Mouse (Mus musculus): ENCODE data around the gene Fbxo10. TPM values are rescaled to one million over a fixed set of nuclear protein-coding genes. Genes with fewer than 3 reads are reported as not detected.
"Not testable (repeated sequence)": the region's sequence is repeated elsewhere in the genome, so short reads cannot be mapped to it uniquely, and the experiment has no call there.

Gene Fbxo10
- polyA plus RNA-seq, 1 experiment from 2014 or later, result 13.9 TPM

- not testable (repeated sequence) for H3K9ac ChIP-seq, H3K9me3 ChIP-seq
- peaks cover 18% of the 10 kb centered on the region for H3K4me1 ChIP-seq
Measured at GRCm38 (mm10) chr4:45081041-45081440, 3.4 kb downstream of the Fbxo10 start.

GRCm38 (mm10) chr4:45073544-45073943 is 10.9 kb downstream of the Fbxo10 start:
- no peak overlapping the region for H3K4me2 ChIP-seq
- no peak overlapping the region for H3K9ac ChIP-seq
- H3K4me3 ChIP-seq, result no peak overlapping the region
- H3K36me3 ChIP-seq, result no peaks in the 10 kb centered on the region
- H3K4me1 ChIP-seq, result no peaks in the 10 kb centered on the region
- H3K9me3 ChIP-seq, result no peaks in the 10 kb centered on the region
- no peaks in the 10 kb centered on the region for H3K27me3 ChIP-seq
- ATAC-seq (ENCODE audit: borderline replicate concordance, extremely low read depth, low FRiP score, low TSS enrichment), result no peak
- 78% methylated on average over 6 of the region's 6 CpGs for WGBS
- H3K27ac ChIP-seq, result no peak overlapping the region

More at GRCm38 (mm10) chr4:45081041-45081440, 3.4 kb downstream of the Fbxo10 start:
- not testable (repeated sequence) for H3K27me3 ChIP-seq; H3K4me3 ChIP-seq; H3K27ac ChIP-seq; H3K36me3 ChIP-seq; H3K4me2 ChIP-seq; ATAC-seq (ENCODE audit: borderline replicate concordance, extremely low read depth, low FRiP score, low TSS enrichment)
- WGBS, result 93% methylated on average over 4 of the region's 4 CpGs

DNA sequence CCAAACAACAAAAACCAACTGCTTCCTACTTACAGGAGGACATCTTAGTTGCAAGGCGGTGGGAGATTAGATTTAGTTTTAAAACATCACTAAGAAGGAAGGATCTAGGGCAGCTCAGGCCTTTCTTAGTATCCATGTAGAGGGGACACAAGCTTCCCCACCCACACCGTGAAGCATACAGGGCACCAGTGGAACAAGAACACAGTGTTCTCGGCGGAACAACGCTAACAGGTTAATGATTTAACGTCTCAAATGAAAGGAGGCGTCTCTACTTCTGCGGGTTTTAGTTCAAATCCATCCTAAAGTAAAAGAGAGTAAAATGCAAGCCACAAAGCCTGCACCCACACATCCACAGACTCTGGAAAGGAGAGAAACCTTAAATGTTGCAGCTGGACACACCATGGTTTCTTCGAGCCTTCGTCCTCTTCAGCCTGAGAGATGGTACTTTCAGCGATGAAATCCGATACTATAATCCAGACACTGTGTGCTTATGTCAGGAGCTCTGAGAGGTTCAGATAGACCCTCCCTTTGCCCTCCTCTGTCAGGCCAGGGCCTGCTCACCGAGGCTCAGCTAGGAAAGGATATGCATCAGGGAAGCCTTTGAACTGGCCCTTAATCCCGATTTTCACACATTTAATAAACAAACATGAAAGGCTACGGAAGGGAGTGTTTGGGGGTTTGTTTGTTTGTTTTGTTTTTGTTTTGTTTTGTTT is 12.0 kb downstream of the Fbxo10 start:
- ATAC-seq (ENCODE audit: borderline replicate concordance, extremely low read depth, low FRiP score, low TSS enrichment), result no peak
- WGBS, result 56% methylated on average over 15 of the region's 15 CpGs
- H3K4me3 ChIP-seq, result no peak overlapping the region

DNA sequence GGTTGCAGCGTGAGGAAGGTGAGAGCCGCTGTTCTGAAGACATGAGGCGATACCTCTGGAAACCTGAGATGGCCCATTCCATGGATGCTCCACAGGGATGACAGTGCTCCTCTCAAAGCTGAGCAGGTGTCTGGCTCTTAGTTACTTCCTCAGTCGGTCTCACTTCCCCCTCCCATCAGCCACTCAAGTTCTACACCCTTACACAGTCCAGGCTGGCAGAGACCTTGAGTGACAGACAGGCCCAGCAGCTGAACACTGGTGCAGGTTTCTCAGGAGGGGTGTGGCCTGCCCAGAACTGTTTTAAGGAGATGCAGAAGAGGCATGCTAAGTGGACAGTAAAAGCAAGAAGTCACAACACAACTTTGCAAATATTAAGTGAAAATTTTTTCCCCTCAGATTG is 16.7 kb downstream of the Fbxo10 start:
- Histone ChIP-seq H3K4me3 (no peak overlapping the region), H3K4me2 (no peak overlapping the region), H3K36me3 (no peaks in the 10 kb centered on the region), H3K9ac (no peak overlapping the region), H3K27ac (no peak overlapping the region), H3K4me1 (no peaks in the 10 kb centered on the region), H3K9me3 (no peaks in the 10 kb centered on the region), H3K27me3 (no peaks in the 10 kb centered on the region)
- ATAC-seq (ENCODE audit: borderline replicate concordance, extremely low read depth, low FRiP score, low TSS enrichment), result no peak
- 74% methylated on average over 4 of the region's 4 CpGs for whole genome bisulfite sequencing

More for the DNA sequence above, 12.0 kb downstream of the Fbxo10 start:
- Histone ChIP-seq H3K9me3 (no peaks in the 10 kb centered on the region), H3K36me3 (no peaks in the 10 kb centered on the region), H3K4me1 (no peaks in the 10 kb centered on the region), H3K27ac (no peak overlapping the region), H3K9ac (no peak overlapping the region), H3K4me2 (no peak overlapping the region), H3K27me3 (no peaks in the 10 kb centered on the region)

- H3K4me3 ChIP-seq, result no peak overlapping the region
- H3K4me2 ChIP-seq, result no peak overlapping the region
- WGBS, result 40% methylated on average over 2 of the region's 2 CpGs
- H3K27ac ChIP-seq, result no peak overlapping the region
- H3K9ac ChIP-seq, result no peak overlapping the region
- no peaks in the 10 kb centered on the region for H3K9me3 ChIP-seq
- H3K4me1 ChIP-seq, result no peaks in the 10 kb centered on the region
- no peaks in the 10 kb centered on the region for H3K27me3 ChIP-seq
- no peak for ATAC-seq (ENCODE audit: borderline replicate concordance, extremely low read depth, low FRiP score, low TSS enrichment)
- peaks cover 3% of the 10 kb centered on the region; the same call in 1 of the 2 replicates for H3K36me3 ChIP-seq
Measured at GRCm38 (mm10) chr4:45066036-45066730, 18.2 kb downstream of the Fbxo10 start.

GRCm38 (mm10) chr4:45064577-45064976 is 19.8 kb downstream of the Fbxo10 start:
- Histone ChIP-seq H3K9me3 (no peaks in the 10 kb centered on the region), H3K36me3 (peaks cover 12% of the 10 kb centered on the region; the same call in 1 of the 2 replicates), H3K4me2 (no peak overlapping the region), H3K4me1 (no peaks in the 10 kb centered on the region), H3K27me3 (no peaks in the 10 kb centered on the region), H3K4me3 (no peak overlapping the region), H3K9ac (no peak overlapping the region), H3K27ac (no peak overlapping the region)
- 66% methylated on average over 2 of the region's 2 CpGs for WGBS
- ATAC-seq (ENCODE audit: borderline replicate concordance, extremely low read depth, low FRiP score, low TSS enrichment), result no peak

DNA sequence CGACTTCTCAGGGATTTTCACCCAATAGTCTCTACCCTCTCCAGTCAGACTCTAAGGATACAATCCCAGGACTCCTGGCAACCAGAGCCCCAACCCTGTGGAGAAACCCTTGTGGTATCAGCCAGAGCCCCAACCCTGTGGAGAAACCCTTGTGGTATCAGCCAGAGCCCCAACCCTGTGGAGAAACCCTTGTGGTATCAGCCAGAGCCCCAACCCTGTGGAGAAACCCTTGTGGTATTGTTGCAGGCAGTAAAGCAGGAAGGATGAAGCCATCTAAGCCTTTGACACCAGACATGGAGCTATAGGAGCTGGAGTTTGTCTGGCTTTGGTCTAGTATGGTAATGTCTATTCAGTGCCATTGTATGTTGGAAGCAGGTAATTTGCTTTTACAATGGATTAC is 20.6 kb downstream of the Fbxo10 start:
- H3K4me1 ChIP-seq; H3K9me3 ChIP-seq; ATAC-seq (ENCODE audit: borderline replicate concordance, extremely low read depth, low FRiP score, low TSS enrichment); H3K27me3 ChIP-seq; H3K4me2 ChIP-seq; H3K27ac ChIP-seq; H3K4me3 ChIP-seq; H3K9ac ChIP-seq: not testable (repeated sequence)
- 70% methylated on average over 1 of the region's 1 CpGs for WGBS
- H3K36me3 ChIP-seq, result peaks cover 18% of the 10 kb centered on the region

DNA sequence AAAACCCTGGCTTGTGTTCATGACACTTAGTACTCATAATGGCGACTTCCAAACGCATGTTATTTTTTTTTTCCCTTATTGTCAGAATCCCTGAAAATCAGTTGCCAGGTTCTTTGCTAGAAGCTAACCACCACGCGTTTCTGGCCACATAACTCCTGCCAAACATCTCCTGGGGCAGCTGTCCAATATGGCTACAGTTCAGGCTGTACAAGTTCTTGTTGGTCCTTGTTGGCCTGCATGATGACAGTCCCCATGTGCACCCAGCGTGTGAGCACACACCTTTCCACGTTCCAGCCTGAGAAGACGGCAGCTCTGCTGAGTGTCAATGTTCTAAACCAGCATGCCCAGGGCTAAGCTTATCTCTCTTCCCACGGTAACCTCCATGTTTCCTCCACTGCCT is 29.0 kb downstream of the Fbxo10 start:
- Histone ChIP-seq H3K9me3 (no peaks in the 10 kb centered on the region), H3K4me3 (no peak overlapping the region), H3K4me1 (no peaks in the 10 kb centered on the region), H3K27ac (no peak overlapping the region), H3K4me2 (no peak overlapping the region), H3K9ac (no peak overlapping the region), H3K27me3 (no peaks in the 10 kb centered on the region), H3K36me3 (peaks cover 31% of the 10 kb centered on the region)
- WGBS, result 79% methylated on average over 8 of the region's 8 CpGs
- ATAC-seq (ENCODE audit: borderline replicate concordance, extremely low read depth, low FRiP score, low TSS enrichment), result no peak

- no peaks in the 10 kb centered on the region for H3K27me3 ChIP-seq
- H3K9ac ChIP-seq, result no peak overlapping the region
- ATAC-seq (ENCODE audit: borderline replicate concordance, extremely low read depth, low FRiP score, low TSS enrichment), result no peak
- 48% methylated on average over 3 of the region's 3 CpGs for whole genome bisulfite sequencing
- H3K36me3 ChIP-seq, result peaks cover 28% of the 10 kb centered on the region
- H3K4me1 ChIP-seq, result no peaks in the 10 kb centered on the region
- no peak overlapping the region for H3K4me2 ChIP-seq
- H3K9me3 ChIP-seq, result no peaks in the 10 kb centered on the region
- no peak overlapping the region for H3K27ac ChIP-seq
- no peak overlapping the region for H3K4me3 ChIP-seq
Measured at GRCm38 (mm10) chr4:45054862-45055261, 29.5 kb downstream of the Fbxo10 start.

- Histone ChIP-seq H3K27me3 (no peaks in the 10 kb centered on the region), H3K9ac (no peak overlapping the region), H3K4me2 (no peak overlapping the region), H3K4me1 (no peaks in the 10 kb centered on the region), H3K36me3 (0 out of 2 replicates have a peak, but pooled peaks cover 4% of the 10 kb centered on the region), H3K4me3 (no peak overlapping the region), H3K9me3 (no peaks in the 10 kb centered on the region), H3K27ac (no peak overlapping the region)
- WGBS, result 80% methylated on average over 9 of the region's 9 CpGs
- no peak for ATAC-seq (ENCODE audit: borderline replicate concordance, extremely low read depth, low FRiP score, low TSS enrichment)
Measured at GRCm38 (mm10) chr4:45047956-45048355, 36.4 kb downstream of the Fbxo10 start.

DNA sequence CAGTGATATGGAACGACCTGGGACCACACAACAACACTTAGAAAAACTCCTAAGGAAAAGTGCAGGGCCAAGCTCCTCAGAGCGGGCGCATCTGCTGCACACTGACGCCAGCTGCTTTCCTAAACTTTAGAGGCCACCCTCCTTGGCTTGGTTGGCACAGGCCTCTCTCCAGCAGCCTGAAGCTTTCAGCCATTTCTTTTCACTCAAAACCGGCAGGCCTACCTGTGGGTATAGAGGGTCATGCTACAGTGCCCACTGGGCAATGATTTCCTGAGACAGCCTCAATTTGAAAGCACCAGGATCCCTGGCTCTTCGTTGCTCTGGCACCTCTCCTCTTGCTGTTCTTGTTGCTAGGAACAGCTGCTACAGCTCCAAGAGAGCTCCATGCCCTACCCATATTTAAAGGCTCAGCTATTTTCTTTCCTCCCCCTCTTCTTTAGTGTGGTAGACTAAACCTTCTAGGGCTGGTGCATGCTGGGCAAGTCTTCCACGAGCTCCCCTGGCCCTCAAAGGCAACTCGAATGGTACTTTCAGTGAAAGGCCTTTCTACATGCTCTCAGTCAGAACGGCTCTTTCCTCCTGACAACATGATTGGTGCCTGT is 37.0 kb downstream of the Fbxo10 start:
- no peak overlapping the region for H3K9ac ChIP-seq
- 0 out of 2 replicates have a peak, but pooled peaks cover 4% of the 10 kb centered on the region for H3K36me3 ChIP-seq
- 82% methylated on average over 9 of the region's 9 CpGs for WGBS

DNA sequence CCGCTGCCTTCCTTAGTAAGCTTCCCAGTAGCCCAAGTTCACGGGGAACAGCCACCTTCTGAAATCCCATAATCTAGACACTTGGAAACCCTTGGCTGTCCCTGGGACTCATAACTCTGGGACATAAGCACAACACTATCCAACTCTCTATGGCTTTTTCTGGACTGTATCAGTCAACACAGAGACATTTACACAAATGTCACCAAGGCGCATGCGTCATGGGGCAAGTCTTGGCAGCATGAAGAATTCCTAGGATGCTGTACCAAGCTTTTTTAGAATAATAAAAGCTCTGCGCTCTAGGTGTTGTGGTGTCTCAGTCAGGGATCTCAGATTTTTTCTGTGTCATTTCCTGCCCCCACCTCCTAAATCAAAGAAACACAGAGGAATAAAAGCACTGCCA is 37.7 kb downstream of the Fbxo10 start:
- Histone ChIP-seq H3K4me1 (no peaks in the 10 kb centered on the region), H3K4me3 (no peak overlapping the region), H3K27me3 (no peaks in the 10 kb centered on the region), H3K9me3 (no peaks in the 10 kb centered on the region), H3K36me3 (0 out of 2 replicates have a peak, but pooled peaks cover 7% of the 10 kb centered on the region), H3K9ac (no peak overlapping the region), H3K27ac (no peak overlapping the region), H3K4me2 (no peak overlapping the region)
- ATAC-seq (ENCODE audit: borderline replicate concordance, extremely low read depth, low FRiP score, low TSS enrichment), result no peak
- WGBS, result 90% methylated on average over 5 of the region's 5 CpGs

More for the DNA sequence above, 37.0 kb downstream of the Fbxo10 start:
- no peak for ATAC-seq (ENCODE audit: borderline replicate concordance, extremely low read depth, low FRiP score, low TSS enrichment)
- Histone ChIP-seq H3K27me3 (no peaks in the 10 kb centered on the region), H3K4me1 (no peaks in the 10 kb centered on the region), H3K4me3 (no peak overlapping the region), H3K4me2 (no peak overlapping the region), H3K27ac (no peak overlapping the region), H3K9me3 (no peaks in the 10 kb centered on the region)

Data from lung, embryonic 15.5 days (tissue).